Comparison of ENCODE assay signal across 17 mouse cellular contexts in genomic region chr1:61559514-61559913, GRCm38 (mm10).
"Had no signal": no experiment of that assay in that cellular context is flagged by ENCODE, and none has a peak within 500 bp of the region (broad histone marks: within the 10 kb centered on the region; RNA-seq: fewer than 3 reads in every experiment).

No protein-coding gene starts in this region.

- H3K4me2 ChIP-seq: lung, embryonic 15.5 days; midbrain, embryonic 11.5 days; midbrain, embryonic 13.5 days; midbrain, embryonic 15.5 days; neural tube, embryonic 12.5 days; stomach, embryonic 15.5 days had no signal

- H3K27ac ChIP-seq: lung, embryonic 15.5 days; macrophage; midbrain, embryonic 13.5 days; midbrain, embryonic 15.5 days; neural tube, embryonic 12.5 days; stomach, embryonic 15.5 days; stomach, postnatal 0 days had no signal

- DNase-seq: lung, adult 2 months; lung, postnatal 14 days; lung, postnatal 36 days; right cerebral cortex, postnatal 14 days; thymus, adult 2 months; thymus, postnatal 25 days; thymus, postnatal 4 days had no signal

- H3K4me3 ChIP-seq: lung, embryonic 15.5 days; megakaryocyte, embryonic 14.5 days; midbrain, embryonic 13.5 days; midbrain, embryonic 15.5 days; neural tube, embryonic 12.5 days; stomach, embryonic 15.5 days had no signal

- H3K27me3 ChIP-seq: lung, embryonic 15.5 days; megakaryocyte, embryonic 14.5 days; midbrain, embryonic 13.5 days; midbrain, embryonic 15.5 days; neural tube, embryonic 12.5 days; stomach, embryonic 15.5 days had no signal

- H3K9me3 ChIP-seq: lung, embryonic 15.5 days; megakaryocyte, embryonic 14.5 days; midbrain, embryonic 13.5 days; midbrain, embryonic 15.5 days; neural tube, embryonic 12.5 days; stomach, embryonic 15.5 days had no signal

- H3K36me3 ChIP-seq: lung, embryonic 15.5 days; midbrain, embryonic 13.5 days; midbrain, embryonic 15.5 days; neural tube, embryonic 12.5 days; stomach, embryonic 15.5 days had no signal

- ATAC-seq: lung, postnatal 0 days; midbrain, embryonic 13.5 days; midbrain, embryonic 15.5 days had no signal

- H3K4me1 ChIP-seq: lung, embryonic 15.5 days; midbrain, embryonic 13.5 days; midbrain, embryonic 15.5 days; neural tube, embryonic 12.5 days; stomach, embryonic 15.5 days had no signal

- H3K9ac ChIP-seq: lung, embryonic 15.5 days; midbrain, embryonic 13.5 days; midbrain, embryonic 15.5 days; neural tube, embryonic 12.5 days; stomach, embryonic 15.5 days had no signal
